Mouse (Mus musculus): ENCODE measurements around the gene Abo. TPM values are rescaled to one million over a fixed set of nuclear protein-coding genes. Genes with fewer than 3 reads are reported as not detected.

The Abo gene
- polyA plus RNA-seq, 1 experiment from 2014 or later = not detected

GRCm38 (mm10) chr2:26827261-26827975, 37.4 kb downstream of the Abo start:
- no peaks in the 10 kb centered on the region for H3K27me3 ChIP-seq (ENCODE audit: control insufficient read depth, insufficient read depth, low read length)
- whole genome bisulfite sequencing = 94% methylated on average over 1 of the region's 1 CpGs
- no peak for ATAC-seq (ENCODE audit: low FRiP score, low TSS enrichment)

More at GRCm38 (mm10) chr2:26827261-26827975, 37.4 kb downstream of the Abo start:
- H3K36me3 ChIP-seq (ENCODE audit: control insufficient read depth, insufficient read depth, low read length) = no peaks in the 10 kb centered on the region
- H3K4me1 ChIP-seq (ENCODE audit: control insufficient read depth, insufficient read depth, low read length) = no peaks in the 10 kb centered on the region
- H3K27ac ChIP-seq (replicated peaks; ENCODE audit: low read depth, low read length) = no peak overlapping the region
- no peaks in the 10 kb centered on the region for H3K9me3 ChIP-seq (ENCODE audit: control insufficient read depth, low read length)
- H3K4me3 ChIP-seq (replicated peaks; ENCODE audit: low read depth, low read length) = no peak overlapping the region
- no peak overlapping the region for H3K4me2 ChIP-seq (ENCODE audit: low read length)
- no peak for DNase-seq
- no peak overlapping the region for H3K9ac ChIP-seq (replicated peaks; ENCODE audit: low read length)

Other genes with a start within 250 kb of the Abo start
- 123 and 160 TPM in 2 replicates for gene Fam69b, start 236.5 kb downstream of the Abo start, polyA plus RNA-seq (2014; fragmentation: Nextera tagmentation; extraction: Ambion mirVana)
- not detected in 2 replicates for gene Lcn4, start 193.7 kb downstream of the Abo start, polyA plus RNA-seq (2014; fragmentation: Nextera tagmentation; extraction: Ambion mirVana)
- gene Surf6, start 37.9 kb upstream of the Abo start, polyA plus RNA-seq (2014; fragmentation: Nextera tagmentation; extraction: Ambion mirVana) = 16.6 and 20.4 TPM in 2 replicates
- gene Med22, start 45.7 kb upstream of the Abo start, polyA plus RNA-seq (2014; fragmentation: Nextera tagmentation; extraction: Ambion mirVana) = 135 and 139 TPM in 2 replicates
- gene Rpl7a, start 45.8 kb upstream of the Abo start, polyA plus RNA-seq (2014; fragmentation: Nextera tagmentation; extraction: Ambion mirVana) = 522 and 541 TPM in 2 replicates
- gene Surf2, start 51.4 kb upstream of the Abo start, polyA plus RNA-seq (2014; fragmentation: Nextera tagmentation; extraction: Ambion mirVana) = 48.7 and 59.9 TPM in 2 replicates
- 69.4 and 91.4 TPM in 2 replicates for gene Surf1, start 51.6 kb upstream of the Abo start, polyA plus RNA-seq (2014; fragmentation: Nextera tagmentation; extraction: Ambion mirVana)
- 84.6 and 98.5 TPM in 2 replicates for gene Surf4, start 68.9 kb upstream of the Abo start, polyA plus RNA-seq (2014; fragmentation: Nextera tagmentation; extraction: Ambion mirVana)
- gene Stkld1, start 69.1 kb upstream of the Abo start, polyA plus RNA-seq (2014; fragmentation: Nextera tagmentation; extraction: Ambion mirVana) = 0.28 and 0.62 TPM in 2 replicates
- gene Rexo4, start 99.4 kb upstream of the Abo start, polyA plus RNA-seq (2014; fragmentation: Nextera tagmentation; extraction: Ambion mirVana) = 26.5 and 31.7 TPM in 2 replicates
- not detected in 2 replicates for gene Adamts13, start 108.4 kb upstream of the Abo start, polyA plus RNA-seq (2014; fragmentation: Nextera tagmentation; extraction: Ambion mirVana)
- 72.5 and 81.4 TPM in 2 replicates for gene Cacfd1, start 144.9 kb upstream of the Abo start, polyA plus RNA-seq (2014; fragmentation: Nextera tagmentation; extraction: Ambion mirVana)
- 4.3 and 4.9 TPM in 2 replicates for gene Slc2a6, start 163.0 kb upstream of the Abo start, polyA plus RNA-seq (2014; fragmentation: Nextera tagmentation; extraction: Ambion mirVana)
- not detected in 2 replicates for gene Mymk, start 207.2 kb upstream of the Abo start, polyA plus RNA-seq (2014; fragmentation: Nextera tagmentation; extraction: Ambion mirVana)
- 7.1 and 7.6 TPM in 2 replicates for gene Adamtsl2, start 214.4 kb upstream of the Abo start, polyA plus RNA-seq (2014; fragmentation: Nextera tagmentation; extraction: Ambion mirVana)

All from midbrain, embryonic 14.5 days (tissue).